Mouse (Mus musculus): ENCODE data around the gene Nfia. TPM values are rescaled to one million over a fixed set of nuclear protein-coding genes. Genes with fewer than 3 reads are reported as not detected.

Gene Nfia
- 11.3 and 11.4 TPM in 2 replicates for total RNA-seq (2017)

- ATAC-seq (ENCODE audit: extremely low read depth, insufficient number of reproducible peaks, low FRiP score, poor library complexity, severe bottlenecking), result no peak
These were observed at the start of gene Nfia for GRCm38 (mm10) chr4:97772641-97773040. Nfia (plus strand) TSS chr4:97772734.

- no peak for ATAC-seq (ENCODE audit: extremely low read depth, insufficient number of reproducible peaks, low FRiP score, poor library complexity, severe bottlenecking)
These were observed 49.2 kb upstream of the Nfia start for GRCm38 (mm10) chr4:97723374-97723773.

- ATAC-seq (ENCODE audit: extremely low read depth, insufficient number of reproducible peaks, low FRiP score, poor library complexity, severe bottlenecking), result no peak
These were observed 44.0 kb upstream of the Nfia start for GRCm38 (mm10) chr4:97728520-97728919.

GRCm38 (mm10) chr4:97729999-97730398 is 42.5 kb upstream of the Nfia start:
- no peak for ATAC-seq (ENCODE audit: extremely low read depth, insufficient number of reproducible peaks, low FRiP score, poor library complexity, severe bottlenecking)

GRCm38 (mm10) chr4:97730416-97730815 is 42.1 kb upstream of the Nfia start:
- ATAC-seq (ENCODE audit: extremely low read depth, insufficient number of reproducible peaks, low FRiP score, poor library complexity, severe bottlenecking), result no peak

GRCm38 (mm10) chr4:97733392-97733791 is 39.1 kb upstream of the Nfia start:
- no peak for ATAC-seq (ENCODE audit: extremely low read depth, insufficient number of reproducible peaks, low FRiP score, poor library complexity, severe bottlenecking)

- ATAC-seq (ENCODE audit: extremely low read depth, insufficient number of reproducible peaks, low FRiP score, poor library complexity, severe bottlenecking), result no peak
These were observed 28.6 kb upstream of the Nfia start for GRCm38 (mm10) chr4:97743932-97744331.

GRCm38 (mm10) chr4:97745296-97746105 is 27.0 kb upstream of the Nfia start:
- ATAC-seq (ENCODE audit: extremely low read depth, insufficient number of reproducible peaks, low FRiP score, poor library complexity, severe bottlenecking), result peak; percentile 55; the same call in 1 of the 2 replicates

- ATAC-seq (ENCODE audit: extremely low read depth, insufficient number of reproducible peaks, low FRiP score, poor library complexity, severe bottlenecking), result no peak
These were observed 26.2 kb upstream of the Nfia start for GRCm38 (mm10) chr4:97746106-97746900.

GRCm38 (mm10) chr4:97750401-97750800 is 22.1 kb upstream of the Nfia start:
- ATAC-seq (ENCODE audit: extremely low read depth, insufficient number of reproducible peaks, low FRiP score, poor library complexity, severe bottlenecking), result no peak

- ATAC-seq (ENCODE audit: extremely low read depth, insufficient number of reproducible peaks, low FRiP score, poor library complexity, severe bottlenecking), result peak; percentile 87
These were observed 21.5 kb upstream of the Nfia start for GRCm38 (mm10) chr4:97751030-97751482.

GRCm38 (mm10) chr4:97751483-97752251 is 20.9 kb upstream of the Nfia start:
- peak; percentile 37 for ATAC-seq (ENCODE audit: extremely low read depth, insufficient number of reproducible peaks, low FRiP score, poor library complexity, severe bottlenecking)

- no peak for ATAC-seq (ENCODE audit: extremely low read depth, insufficient number of reproducible peaks, low FRiP score, poor library complexity, severe bottlenecking)
These were observed 20.1 kb upstream of the Nfia start for GRCm38 (mm10) chr4:97752276-97753010.

- no peak for ATAC-seq (ENCODE audit: extremely low read depth, insufficient number of reproducible peaks, low FRiP score, poor library complexity, severe bottlenecking)
These were observed 19.0 kb upstream of the Nfia start for GRCm38 (mm10) chr4:97753521-97753920.

GRCm38 (mm10) chr4:97754241-97754640 is 18.3 kb upstream of the Nfia start:
- no peak for ATAC-seq (ENCODE audit: extremely low read depth, insufficient number of reproducible peaks, low FRiP score, poor library complexity, severe bottlenecking)

GRCm38 (mm10) chr4:97757207-97757977 is 15.1 kb upstream of the Nfia start:
- ATAC-seq (ENCODE audit: extremely low read depth, insufficient number of reproducible peaks, low FRiP score, poor library complexity, severe bottlenecking), result peak; percentile 22; the same call in 1 of the 2 replicates

GRCm38 (mm10) chr4:97757978-97758461 is 14.5 kb upstream of the Nfia start:
- 0 out of 2 replicates have a peak, but pooled peaks have one; percentile 30 for ATAC-seq (ENCODE audit: extremely low read depth, insufficient number of reproducible peaks, low FRiP score, poor library complexity, severe bottlenecking)

- no peak for ATAC-seq (ENCODE audit: extremely low read depth, insufficient number of reproducible peaks, low FRiP score, poor library complexity, severe bottlenecking)
These were observed 13.9 kb upstream of the Nfia start for GRCm38 (mm10) chr4:97758661-97759060.

Data from neutrophil, adult 5-6 weeks (primary cell).